Mouse (Mus musculus) olfactory bulb, adult 2 months (tissue): ENCODE measurements around the gene Hk2. TPM values are rescaled to one million over a fixed set of nuclear protein-coding genes. Genes with fewer than 3 reads are reported as not detected.
A peak's percentile ranks its signal among the peaks of the same experiment; 100 is the strongest.
"Not testable (repeated sequence)": the region's sequence is repeated elsewhere in the genome, so short reads cannot be mapped to it uniquely, and the experiment has no call there.

Source experiments
- H3K27ac ChIP-seq: fragments of 200-500 bp; 2 replicates; pipeline ENCODE4 v1.5.1; 2012; ENCODE audit warnings: low read depth, low read length; ENCODE audit not compliant: insufficient read depth
- H3K4me1 ChIP-seq: fragments of 200-500 bp; 2 replicates; pipeline ENCODE4 v1.6.1; 2012; ENCODE audit warnings: low read length; ENCODE audit not compliant: control insufficient read depth, insufficient read depth
- H3K4me3 ChIP-seq: fragments of 200-500 bp; 2 replicates; pipeline ENCODE4 v1.5.1; 2012; ENCODE audit warnings: mild to moderate bottlenecking, low read depth, low read length, moderate library complexity; ENCODE audit not compliant: insufficient read depth
- CTCF ChIP-seq: fragments of 200-500 bp; IDR thresholded peaks from 2 replicates; pipeline ENCODE4 v1.5.1; 2012; ENCODE audit warnings: low read depth, mild to moderate bottlenecking, low read length, moderate library complexity; ENCODE audit not compliant: insufficient read depth
- POLR2A ChIP-seq: fragments of 200-500 bp; IDR thresholded peaks from 2 replicates; pipeline ENCODE4 v1.6.1; 2012; ENCODE audit warnings: mild to moderate bottlenecking, low read depth, low read length, moderate library complexity; ENCODE audit not compliant: insufficient read depth
- WGBS: fragments of 180-500 bp; shearing (Covaris S2); methylation state at CpG from one replicate; pipeline ENCODE4 v1.1.7; 2018; 5-methylcytosine and 5-hydroxymethylcytosine counted together
- polyA plus RNA-seq: library from polyadenylated mRNA; stranded (reverse); fragments of >200 nt; gene quantifications from 2 replicates; pipeline ENCODE4 v1.2.4, GENCODE M21; 2012; ENCODE audit warnings: low replicate concordance; ENCODE audit not compliant: missing spikeins, insufficient read depth, insufficient read length

The Hk2 gene
- polyA plus RNA-seq, 1 experiment: not detected

DNA sequence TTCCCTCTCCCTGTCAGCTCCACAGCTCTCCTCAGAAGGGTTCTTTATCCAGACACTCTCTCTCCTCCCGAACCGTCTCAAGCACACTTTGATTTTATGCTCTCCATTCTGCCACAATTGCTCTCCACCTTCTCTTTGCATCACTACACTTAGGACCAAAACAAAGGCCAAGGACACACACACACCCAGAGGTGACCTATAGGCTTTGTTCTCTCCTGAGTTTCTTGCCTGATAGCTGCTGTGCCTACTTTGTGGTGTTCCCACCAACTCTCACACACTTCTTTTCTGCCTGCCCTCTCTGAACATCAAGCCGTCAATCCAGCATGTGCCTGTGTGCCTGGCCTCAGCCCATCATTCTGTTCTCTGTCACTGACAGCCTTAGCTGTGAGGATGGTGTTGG, 66.5 kb downstream of the Hk2 start:
- Histone ChIP-seq H3K27ac (no peak overlapping the region), H3K4me3 (no peak overlapping the region), H3K4me1 (no peaks in the 10 kb centered on the region)
- TF ChIP-seq POLR2A (no peak), CTCF (no peak)
- WGBS: 93% methylated on average over 3 of the region's 3 CpGs

- Histone ChIP-seq H3K4me3 (no peak overlapping the region), H3K27ac (no peak overlapping the region), H3K4me1 (no peaks in the 10 kb centered on the region)
- TF ChIP-seq POLR2A: no peak
- TF ChIP-seq CTCF: no peak
- 92% methylated on average over 10 of the region's 10 CpGs for WGBS
Measured at GRCm38 (mm10) chr6:82707241-82707640, 67.0 kb downstream of the Hk2 start.

DNA sequence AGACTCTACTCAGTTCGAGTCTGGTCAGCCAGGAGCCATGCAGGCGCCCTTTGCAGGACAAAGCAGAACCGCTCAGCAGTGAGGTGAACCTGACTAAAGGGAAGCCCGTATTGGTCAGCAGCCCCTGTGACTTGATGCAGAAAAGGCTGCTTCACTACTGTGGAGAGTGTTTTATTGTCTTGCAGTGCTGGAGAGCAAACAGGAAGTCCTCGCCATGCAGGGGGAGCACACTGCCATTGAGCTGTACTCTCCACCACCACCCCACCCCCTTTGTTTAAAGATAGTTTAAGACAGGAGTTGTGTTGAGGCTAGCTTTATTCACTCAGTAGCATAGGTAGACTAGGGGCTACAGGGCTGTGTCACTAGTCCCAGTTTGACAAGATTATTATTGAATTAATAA, 69.0 kb downstream of the Hk2 start, which contains the start of gene Pole4:
Gene Pole4, minus strand, starts transcription at position 145 of the 400 bp plus-strand sequence.
- 87% methylated on average over 5 of the region's 5 CpGs for WGBS
- no peak within 1 kb of the TSS for H3K27ac ChIP-seq
- no peak for TF ChIP-seq CTCF
- no peak for TF ChIP-seq POLR2A

GRCm38 (mm10) chr6:82703710-82704109, 70.5 kb downstream of the Hk2 start:
- 93% methylated on average over 3 of the region's 3 CpGs for WGBS
- Histone ChIP-seq H3K27ac (no peak overlapping the region), H3K4me3 (no peak overlapping the region), H3K4me1 (no peaks in the 10 kb centered on the region)
- no peak for TF ChIP-seq POLR2A
- no peak for TF ChIP-seq CTCF

More for the DNA sequence above, 69.0 kb downstream of the Hk2 start, which contains the start of gene Pole4:
- Histone ChIP-seq H3K4me1 (no peaks in the 10 kb centered on the region), H3K4me3 (no peak within 1 kb of the TSS)

- no peaks in the 10 kb centered on the region for H3K4me1 ChIP-seq
- WGBS: 30% methylated on average over 16 of the region's 16 CpGs
- TF ChIP-seq CTCF (peak; percentile 90), POLR2A (no peak)
Measured at GRCm38 (mm10) chr6:82702593-82703017, 71.6 kb downstream of the Hk2 start.

GRCm38 (mm10) chr6:82701296-82701695, 73.0 kb downstream of the Hk2 start:
- Histone ChIP-seq H3K4me3 (no peak overlapping the region), H3K27ac (no peak overlapping the region), H3K4me1 (no peaks in the 10 kb centered on the region)
- WGBS: 85% methylated on average over 6 of the region's 6 CpGs
- TF ChIP-seq POLR2A (no peak), CTCF (no peak)

More at GRCm38 (mm10) chr6:82702593-82703017, 71.6 kb downstream of the Hk2 start:
- no peak overlapping the region for H3K4me3 ChIP-seq
- no peak overlapping the region for H3K27ac ChIP-seq

GRCm38 (mm10) chr6:82699831-82700230, 74.4 kb downstream of the Hk2 start:
- no peaks in the 10 kb centered on the region for H3K4me1 ChIP-seq
- H3K27ac ChIP-seq: no peak overlapping the region
- H3K4me3 ChIP-seq: no peak overlapping the region
- 37% methylated on average over 5 of the region's 5 CpGs for WGBS
- TF ChIP-seq CTCF: no peak
- no peak for TF ChIP-seq POLR2A

DNA sequence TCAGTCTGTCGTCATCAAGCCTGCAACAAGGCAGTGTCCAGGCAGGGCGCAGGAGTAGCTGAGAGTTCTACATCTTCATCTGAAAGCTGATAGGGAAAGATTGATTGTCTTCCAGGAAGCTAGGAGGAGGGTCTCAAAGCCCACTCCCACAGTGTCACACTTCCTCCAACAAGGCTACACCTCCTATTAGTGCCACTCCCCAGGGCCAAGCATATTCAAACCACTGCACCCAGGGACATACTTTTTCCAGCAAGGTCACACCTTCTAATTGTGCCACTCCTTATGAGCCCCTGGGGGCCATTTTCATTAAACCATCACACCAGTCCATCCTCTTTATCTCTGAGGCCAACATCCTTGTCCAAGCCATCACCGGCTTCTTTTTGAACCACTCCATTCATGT, 77.5 kb downstream of the Hk2 start:
- WGBS: 95% methylated on average over 3 of the region's 3 CpGs
- peaks cover 2% of the 10 kb centered on the region; the same call in 1 of the 2 replicates for H3K4me1 ChIP-seq
- H3K27ac ChIP-seq: no peak overlapping the region
- H3K4me3 ChIP-seq: no peak overlapping the region
- TF ChIP-seq POLR2A: no peak
- no peak for TF ChIP-seq CTCF

- Histone ChIP-seq H3K4me1 (peaks cover 2% of the 10 kb centered on the region; the same call in 1 of the 2 replicates), H3K27ac (no peak overlapping the region), H3K4me3 (no peak overlapping the region)
- TF ChIP-seq POLR2A (no peak), CTCF (no peak)
- 22% methylated on average over 13 of the region's 13 CpGs for WGBS
Measured at GRCm38 (mm10) chr6:82694668-82695067, 79.6 kb downstream of the Hk2 start.

DNA sequence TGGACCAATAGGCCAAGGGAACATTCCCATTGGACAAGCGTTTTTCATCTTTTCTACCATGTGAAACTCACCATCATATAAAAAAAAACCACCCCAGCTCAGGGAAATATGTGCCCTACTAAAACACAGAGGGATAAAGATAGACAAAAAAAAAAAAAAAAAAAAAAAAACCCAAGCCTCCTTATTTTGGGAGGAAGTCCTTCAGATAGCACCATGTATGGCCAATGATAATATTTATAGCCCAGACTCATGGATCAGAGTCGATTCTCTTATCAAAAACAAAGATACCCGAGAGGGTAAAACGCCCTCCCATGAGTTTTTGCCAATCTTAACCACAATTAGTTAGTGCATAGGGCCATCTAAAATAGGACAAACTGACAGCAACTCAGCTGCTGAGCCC, 84.8 kb downstream of the Hk2 start:
- Histone ChIP-seq H3K4me3 (no peak overlapping the region), H3K4me1 (no peaks in the 10 kb centered on the region), H3K27ac (no peak overlapping the region)
- TF ChIP-seq POLR2A (no peak), CTCF (no peak)
- 86% methylated on average over 4 of the region's 4 CpGs for WGBS

DNA sequence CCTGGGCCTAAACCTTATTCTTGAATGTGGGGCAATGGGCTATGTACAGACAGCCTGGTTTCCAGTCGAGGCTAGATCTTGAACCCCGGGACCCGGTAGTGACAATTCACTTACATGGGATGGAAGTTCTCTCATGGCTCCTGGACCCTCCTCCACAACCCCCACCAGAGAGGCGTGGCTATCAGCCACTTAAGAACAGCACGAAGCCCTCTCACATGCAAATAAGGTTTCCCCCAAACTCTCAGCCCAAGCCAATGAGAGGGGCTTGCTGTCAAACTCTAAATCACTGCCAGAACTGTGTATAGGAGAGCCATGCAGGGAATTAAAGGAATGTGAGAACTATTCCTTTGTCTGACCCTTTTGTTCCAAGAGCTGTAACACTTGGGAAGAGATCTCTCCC, 85.7 kb downstream of the Hk2 start:
- not testable (repeated sequence) for H3K27ac ChIP-seq, H3K4me3 ChIP-seq, H3K4me1 ChIP-seq
- 58% methylated on average over 5 of the region's 5 CpGs for WGBS
